Mouse (Mus musculus) lung, embryonic 16.5 days (tissue): ENCODE data around the gene Mybpc1. TPM values are rescaled to one million over a fixed set of nuclear protein-coding genes. Genes with fewer than 3 reads are reported as not detected.

Source experiments
- ATAC-seq: fragments of 200-750 bp; cut with Nextera tagmentation; 2 replicates; pipeline ENCODE4 v1.8.0; 2017; ENCODE audit warnings: low read depth, mild to moderate bottlenecking, moderate library complexity
- H3K27ac ChIP-seq: fragments of 300-500 bp; sonication (generic); 2 replicates; pipeline ENCODE4 v1.5.1; 2014; ENCODE audit warnings: mild to moderate bottlenecking, control low read depth, low read length
- H3K27me3 ChIP-seq: fragments of 300-500 bp; sonication (generic); 2 replicates; pipeline ENCODE4 v1.6.1; 2014; ENCODE audit warnings: low read depth, low read length, mixed read lengths; ENCODE audit not compliant: control insufficient read depth, insufficient read depth
- H3K36me3 ChIP-seq: fragments of 300-500 bp; sonication (generic); 2 replicates; pipeline ENCODE4 v1.6.1; 2014; ENCODE audit warnings: low read length; ENCODE audit not compliant: control insufficient read depth, insufficient read depth
- H3K4me1 ChIP-seq: fragments of 300-500 bp; sonication (generic); replicated peaks from 2 replicates; pipeline ENCODE4 v1.6.1; 2014; ENCODE audit warnings: low read length, mixed read lengths; ENCODE audit not compliant: control insufficient read depth, insufficient read depth
- H3K4me2 ChIP-seq: fragments of 300-500 bp; sonication (generic); 2 replicates; pipeline ENCODE4 v1.6.1; 2014; ENCODE audit warnings: low read depth, low read length, control low read depth
- H3K4me3 ChIP-seq: fragments of 300-500 bp; sonication (generic); 2 replicates; pipeline ENCODE4 v1.5.1; 2014; ENCODE audit warnings: mild to moderate bottlenecking, low read length, control low read depth
- H3K9ac ChIP-seq: fragments of 300-500 bp; sonication (generic); 2 replicates; pipeline ENCODE4 v1.6.1; 2014; ENCODE audit warnings: low read length, control low read depth
- H3K9me3 ChIP-seq: fragments of 300-500 bp; sonication (generic); 2 replicates; pipeline ENCODE4 v1.6.1; 2016; ENCODE audit warnings: low read length; ENCODE audit not compliant: control insufficient read depth
- WGBS: fragments of 180-500 bp; shearing (Covaris S2); extraction: QIAGEN DNeasy Blood & Tissue Kit; methylation state at CpG from one replicate; pipeline ENCODE4 v1.1.7; 2014; 5-methylcytosine and 5-hydroxymethylcytosine counted together
- polyA plus RNA-seq: library from polyadenylated mRNA; unstranded; fragments of >200 nt; fragmentation: Nextera tagmentation; extraction: Ambion mirVana; gene quantifications from 2 replicates; pipeline ENCODE4 v1.2.1, GENCODE M21; 2015

The Mybpc1 gene
- polyA plus RNA-seq, 1 experiment from 2014 or later: 7.5 TPM

DNA sequence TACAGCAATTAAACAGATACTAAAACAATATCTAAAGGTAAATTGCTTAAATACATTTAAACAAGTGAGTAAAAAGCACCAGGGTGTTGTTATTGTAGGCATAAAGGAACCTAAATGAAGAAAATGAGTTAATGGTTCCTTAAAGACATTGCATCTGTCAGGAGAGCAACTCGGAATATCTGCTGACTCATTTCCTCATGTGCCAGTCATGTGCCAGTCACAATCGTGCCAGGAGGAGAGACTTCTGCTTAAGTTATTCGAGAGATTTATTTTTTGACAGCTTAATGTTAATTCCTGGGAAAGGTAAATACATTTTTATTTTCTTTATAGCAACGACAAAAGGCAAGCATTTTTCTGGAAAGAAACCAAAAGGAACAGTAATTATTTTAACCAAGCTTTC, 26.3 kb downstream of the Mybpc1 start:
- Histone ChIP-seq H3K9me3 (no peaks in the 10 kb centered on the region), H3K27me3 (no peaks in the 10 kb centered on the region), H3K36me3 (no peaks in the 10 kb centered on the region), H3K9ac (no peak overlapping the region), H3K4me1 (no peaks in the 10 kb centered on the region), H3K27ac (no peak overlapping the region), H3K4me2 (no peak overlapping the region), H3K4me3 (no peak overlapping the region)
- WGBS: 69% methylated on average over 4 of the region's 4 CpGs
- no peak for ATAC-seq

DNA sequence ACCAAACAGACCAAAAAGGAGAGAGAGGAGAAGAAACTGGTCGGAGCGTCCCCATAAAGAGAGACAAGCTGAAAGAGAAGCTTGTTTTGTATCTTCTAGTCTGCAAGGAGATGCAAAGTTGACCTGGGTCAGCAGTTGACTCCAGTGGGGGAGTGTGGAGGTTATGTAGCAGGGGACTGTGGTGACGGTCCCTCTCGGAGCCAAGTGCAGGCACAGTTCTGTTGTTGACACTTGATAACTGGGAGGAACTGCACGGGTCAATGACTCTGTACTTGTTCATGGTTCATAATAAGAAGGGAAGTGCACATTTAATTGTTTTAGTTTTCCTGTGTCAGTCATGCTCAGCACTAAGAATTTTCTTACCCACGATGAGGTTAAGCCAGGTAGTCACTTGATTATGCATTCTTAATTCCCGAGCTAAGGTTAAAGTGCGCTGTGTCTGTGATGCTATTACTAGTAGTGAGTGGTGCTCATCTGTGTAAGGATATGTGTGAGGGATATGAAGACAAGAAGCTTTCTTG, 30.8 kb downstream of the Mybpc1 start:
- Histone ChIP-seq H3K27ac (no peak overlapping the region), H3K9ac (no peak overlapping the region), H3K4me2 (no peak overlapping the region), H3K4me3 (no peak overlapping the region), H3K4me1 (no peaks in the 10 kb centered on the region), H3K36me3 (no peaks in the 10 kb centered on the region), H3K27me3 (no peaks in the 10 kb centered on the region), H3K9me3 (no peaks in the 10 kb centered on the region)
- no peak for ATAC-seq
- 62% methylated on average over 8 of the region's 8 CpGs for WGBS

DNA sequence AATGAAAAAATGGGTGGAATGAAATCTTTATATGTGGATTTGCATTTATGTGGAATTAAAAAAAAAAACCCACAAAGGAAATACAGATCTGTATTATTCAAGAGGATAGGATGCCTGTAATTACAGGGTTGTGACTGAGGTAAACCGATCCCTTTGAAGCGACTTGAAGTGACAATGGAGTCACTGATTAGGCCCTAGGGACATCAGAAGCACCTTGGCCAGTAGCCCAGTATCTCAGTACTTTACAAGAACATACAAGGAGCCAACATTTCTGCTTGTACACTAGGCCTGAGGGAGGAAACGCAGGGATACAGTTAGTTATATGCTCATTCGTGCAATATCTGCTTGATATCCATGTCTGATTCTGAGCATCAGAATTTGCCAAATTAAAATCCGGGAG, 32.8 kb downstream of the Mybpc1 start:
- Histone ChIP-seq H3K4me2 (no peak overlapping the region), H3K27ac (no peak overlapping the region), H3K9me3 (no peaks in the 10 kb centered on the region), H3K27me3 (no peaks in the 10 kb centered on the region), H3K9ac (no peak overlapping the region), H3K4me3 (no peak overlapping the region), H3K4me1 (no peaks in the 10 kb centered on the region), H3K36me3 (no peaks in the 10 kb centered on the region)
- ATAC-seq: no peak
- WGBS: 58% methylated on average over 5 of the region's 5 CpGs

DNA sequence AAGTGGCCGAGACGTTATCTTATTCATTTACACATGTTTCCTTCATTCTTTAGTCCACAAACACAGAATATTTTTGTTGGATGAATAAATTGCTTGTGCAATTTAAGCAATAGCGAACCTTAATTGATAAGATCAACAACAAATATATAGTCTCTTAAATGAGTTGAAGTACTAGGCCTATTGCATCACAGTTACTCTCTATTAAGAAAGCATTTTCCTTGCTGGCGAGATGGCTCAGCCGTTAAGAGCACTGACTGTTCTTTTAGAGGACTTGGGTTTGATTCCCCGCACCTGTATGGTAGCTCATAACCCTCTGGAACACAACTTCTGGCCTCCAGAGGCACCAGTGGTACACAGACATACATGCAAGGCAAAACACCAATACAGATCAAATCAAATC, 47.9 kb downstream of the Mybpc1 start:
- no peak for ATAC-seq
- Histone ChIP-seq H3K27me3 (no peaks in the 10 kb centered on the region), H3K4me3 (no peak overlapping the region)

DNA sequence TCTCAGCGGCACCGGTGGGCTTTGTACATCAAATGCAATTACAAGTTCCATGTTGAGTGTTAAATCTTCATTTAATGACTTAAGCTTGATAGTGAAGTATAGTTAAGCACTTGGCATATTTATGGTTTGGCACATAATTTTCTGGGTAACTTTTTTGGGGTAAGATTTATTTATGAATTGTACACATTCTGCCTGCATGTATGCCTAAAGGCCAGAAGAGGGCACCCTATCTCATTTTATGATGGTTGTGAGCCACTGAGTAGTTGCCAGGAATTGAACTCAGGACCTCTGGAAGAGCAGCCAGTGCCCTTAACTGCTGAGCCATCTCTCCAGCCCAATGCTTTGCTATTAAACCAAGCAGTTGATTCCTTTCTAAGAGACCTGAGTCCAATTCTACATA, 52.2 kb downstream of the Mybpc1 start:
- no peak overlapping the region for H3K4me2 ChIP-seq
- no peaks in the 10 kb centered on the region for H3K27me3 ChIP-seq
- H3K9ac ChIP-seq: no peak overlapping the region
- H3K36me3 ChIP-seq: no peaks in the 10 kb centered on the region
- no peak overlapping the region for H3K4me3 ChIP-seq
- H3K9me3 ChIP-seq: no peaks in the 10 kb centered on the region
- no peak for ATAC-seq
- no peaks in the 10 kb centered on the region for H3K4me1 ChIP-seq
- H3K27ac ChIP-seq: no peak overlapping the region
- 79% methylated on average over 2 of the region's 2 CpGs for WGBS

More for the DNA sequence above, 47.9 kb downstream of the Mybpc1 start:
- Histone ChIP-seq H3K9ac (no peak overlapping the region), H3K4me2 (no peak overlapping the region), H3K4me1 (no peaks in the 10 kb centered on the region), H3K9me3 (no peaks in the 10 kb centered on the region), H3K27ac (no peak overlapping the region), H3K36me3 (no peaks in the 10 kb centered on the region)
- 87% methylated on average over 6 of the region's 6 CpGs for WGBS

DNA sequence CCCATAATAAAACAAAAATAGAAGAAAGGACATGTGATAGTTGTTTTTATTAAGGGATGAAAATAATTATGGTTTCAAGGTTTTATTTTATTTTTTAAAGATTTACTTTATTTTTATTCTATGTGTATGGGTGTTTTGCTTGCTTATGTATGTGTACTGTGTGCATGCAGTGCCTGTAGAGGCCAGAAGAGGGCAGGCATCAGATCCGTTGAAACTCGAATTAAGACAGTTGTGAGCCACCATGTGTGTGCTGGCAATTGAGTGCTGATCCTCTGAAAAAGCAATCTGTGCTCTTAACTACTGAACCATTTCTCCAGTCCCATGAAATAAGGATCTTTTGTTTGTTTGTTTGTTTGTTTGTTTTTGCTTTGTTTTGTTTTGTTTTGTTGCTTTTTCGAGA, 54.7 kb downstream of the Mybpc1 start:
- no peaks in the 10 kb centered on the region for H3K4me1 ChIP-seq
- no peak overlapping the region for H3K27ac ChIP-seq
- H3K9ac ChIP-seq: no peak overlapping the region
- no peak overlapping the region for H3K4me3 ChIP-seq
- H3K4me2 ChIP-seq: no peak overlapping the region
- no peaks in the 10 kb centered on the region for H3K27me3 ChIP-seq
- ATAC-seq: no peak
- 73% methylated on average over 3 of the region's 3 CpGs for WGBS
- H3K9me3 ChIP-seq: no peaks in the 10 kb centered on the region
- H3K36me3 ChIP-seq: no peaks in the 10 kb centered on the region

DNA sequence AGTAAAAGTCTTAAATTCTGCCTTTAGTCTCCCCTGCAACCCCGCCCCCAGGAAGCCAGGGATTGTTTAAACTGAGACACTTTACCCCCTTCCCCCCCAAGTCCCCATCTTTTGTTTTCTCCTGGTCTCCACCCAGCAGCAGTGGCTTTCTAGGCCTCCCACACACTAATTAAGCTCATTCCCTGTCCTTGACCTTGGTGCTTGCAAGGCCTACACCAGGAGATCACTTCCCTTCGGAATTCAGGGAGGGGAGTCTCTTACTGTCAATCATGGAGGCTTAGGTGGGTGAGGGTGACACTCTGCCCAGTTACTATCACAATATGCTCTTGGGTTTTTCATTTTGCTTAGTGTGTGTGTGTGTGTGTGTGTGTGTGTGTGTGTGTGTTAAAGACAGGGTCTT, 57.3 kb downstream of the Mybpc1 start:
- 37% methylated on average over 2 of the region's 2 CpGs for WGBS
- H3K9ac ChIP-seq: no peak overlapping the region

DNA sequence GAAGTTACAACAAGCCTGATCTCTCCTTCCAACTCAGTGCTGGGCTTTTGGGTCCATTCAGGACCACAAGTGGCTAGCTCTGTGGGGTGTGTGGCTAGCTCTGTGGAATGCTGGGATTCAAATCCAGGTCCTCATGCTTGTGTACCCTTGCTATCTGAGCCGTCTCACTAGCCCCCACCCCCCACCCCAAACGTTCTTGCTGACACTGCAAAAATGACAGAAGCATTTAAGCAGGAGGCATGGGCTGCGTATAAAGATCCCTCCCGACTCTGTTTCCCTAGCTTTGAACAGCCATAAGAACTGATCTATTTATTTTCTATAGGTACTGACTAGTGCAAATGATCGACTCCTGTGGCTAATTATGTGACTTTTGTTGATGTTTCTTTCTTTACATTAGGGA, 74.3 kb downstream of the Mybpc1 start:
- H3K36me3 ChIP-seq: no peaks in the 10 kb centered on the region
- no peak overlapping the region for H3K4me2 ChIP-seq

More for the DNA sequence above, 57.3 kb downstream of the Mybpc1 start:
- ATAC-seq: no peak
- Histone ChIP-seq H3K27me3 (no peaks in the 10 kb centered on the region), H3K4me2 (no peak overlapping the region), H3K27ac (no peak overlapping the region), H3K4me1 (no peaks in the 10 kb centered on the region), H3K9me3 (no peaks in the 10 kb centered on the region), H3K36me3 (no peaks in the 10 kb centered on the region), H3K4me3 (no peak overlapping the region)

DNA sequence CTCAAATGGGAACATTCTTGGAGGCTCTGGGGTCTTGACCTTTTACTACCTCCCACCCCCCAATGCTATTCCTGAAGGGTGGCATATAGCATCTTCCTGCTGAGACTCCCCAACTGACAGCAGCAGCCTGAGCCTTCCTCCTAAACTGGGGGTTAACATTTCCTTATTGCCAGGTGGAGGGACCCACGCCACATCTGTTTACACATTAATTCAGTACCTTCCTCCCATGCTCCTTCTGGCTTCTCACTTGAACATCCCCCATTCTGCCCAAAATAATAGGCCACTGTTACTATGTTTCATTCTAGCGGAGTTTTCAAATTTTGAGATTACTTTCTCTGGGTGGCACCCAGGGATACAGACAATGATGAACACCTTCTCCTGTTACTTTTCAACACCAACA, 80.9 kb downstream of the Mybpc1 start:
- no peaks in the 10 kb centered on the region for H3K27me3 ChIP-seq
- no peak overlapping the region for H3K9ac ChIP-seq
- no peak overlapping the region for H3K4me3 ChIP-seq
- no peaks in the 10 kb centered on the region for H3K4me1 ChIP-seq
- no peak overlapping the region for H3K4me2 ChIP-seq
- 64% methylated on average over 2 of the region's 2 CpGs for WGBS
- ATAC-seq: no peak
- H3K36me3 ChIP-seq: no peaks in the 10 kb centered on the region
- H3K27ac ChIP-seq: no peak overlapping the region
- H3K9me3 ChIP-seq: no peaks in the 10 kb centered on the region

More for the DNA sequence above, 74.3 kb downstream of the Mybpc1 start:
- Histone ChIP-seq H3K4me1 (no peaks in the 10 kb centered on the region), H3K9me3 (0 out of 2 replicates have a peak, but pooled peaks cover 2% of the 10 kb centered on the region), H3K4me3 (no peak overlapping the region), H3K9ac (no peak overlapping the region), H3K27me3 (no peaks in the 10 kb centered on the region), H3K27ac (no peak overlapping the region)
- ATAC-seq: no peak
- WGBS: 58% methylated on average over 5 of the region's 5 CpGs

DNA sequence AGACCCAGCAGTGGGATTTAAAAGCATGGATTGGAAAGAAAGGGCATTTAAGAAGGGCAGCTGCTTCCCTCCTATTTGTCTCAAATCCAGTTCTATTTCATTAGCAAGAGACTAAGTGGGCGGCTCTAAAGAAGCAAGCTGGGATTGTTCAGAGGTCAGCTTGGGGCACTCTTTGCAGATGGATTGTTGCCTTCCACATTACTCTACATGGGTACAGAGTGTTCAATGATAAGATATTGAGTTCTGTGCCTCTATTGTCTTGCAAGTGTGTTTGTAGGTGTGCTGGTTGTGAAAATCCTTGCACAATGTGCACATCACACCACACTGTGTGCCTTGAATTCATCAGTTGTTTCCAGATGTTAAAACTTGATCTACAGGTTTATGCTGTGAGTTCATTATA, 81.7 kb downstream of the Mybpc1 start:
- H3K27me3 ChIP-seq: no peaks in the 10 kb centered on the region

More for the DNA sequence above, 81.7 kb downstream of the Mybpc1 start:
- 76% methylated on average over 1 of the region's 1 CpGs for WGBS
- no peak overlapping the region for H3K4me2 ChIP-seq
- no peak overlapping the region for H3K4me3 ChIP-seq
- no peak overlapping the region for H3K27ac ChIP-seq
- H3K9me3 ChIP-seq: no peaks in the 10 kb centered on the region
- no peaks in the 10 kb centered on the region for H3K36me3 ChIP-seq
- no peak for ATAC-seq
- no peaks in the 10 kb centered on the region for H3K4me1 ChIP-seq
- no peak overlapping the region for H3K9ac ChIP-seq
